Mouse (Mus musculus): ENCODE results near the gene Gtdc1. TPM values are rescaled to one million over a fixed set of nuclear protein-coding genes. Genes with fewer than 3 reads are reported as not detected.

Gtdc1 gene
- total RNA-seq, 2 experiments from 2014 or later = 33.5 to 38.5 TPM

DNA sequence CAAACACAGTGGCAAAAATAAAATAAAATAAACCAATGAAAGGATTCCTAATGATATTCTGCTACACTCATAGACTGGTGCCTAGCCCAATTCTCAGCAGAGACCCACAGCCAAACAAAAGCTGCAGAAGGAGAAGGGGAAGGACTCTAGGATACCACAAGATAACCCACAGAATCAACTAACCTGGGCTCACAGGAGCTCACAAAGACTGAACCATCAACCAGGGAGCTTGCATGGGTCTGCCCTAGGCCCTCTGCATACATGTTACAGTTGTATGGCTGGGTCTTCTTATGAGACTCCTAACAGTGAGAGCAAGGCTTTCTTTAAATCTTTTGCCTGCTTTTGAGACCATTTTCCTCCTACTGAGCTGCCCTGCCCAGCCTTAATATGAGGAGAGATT, 2.8 kb downstream of the Gtdc1 start:
- DNase-seq = no peak

DNA sequence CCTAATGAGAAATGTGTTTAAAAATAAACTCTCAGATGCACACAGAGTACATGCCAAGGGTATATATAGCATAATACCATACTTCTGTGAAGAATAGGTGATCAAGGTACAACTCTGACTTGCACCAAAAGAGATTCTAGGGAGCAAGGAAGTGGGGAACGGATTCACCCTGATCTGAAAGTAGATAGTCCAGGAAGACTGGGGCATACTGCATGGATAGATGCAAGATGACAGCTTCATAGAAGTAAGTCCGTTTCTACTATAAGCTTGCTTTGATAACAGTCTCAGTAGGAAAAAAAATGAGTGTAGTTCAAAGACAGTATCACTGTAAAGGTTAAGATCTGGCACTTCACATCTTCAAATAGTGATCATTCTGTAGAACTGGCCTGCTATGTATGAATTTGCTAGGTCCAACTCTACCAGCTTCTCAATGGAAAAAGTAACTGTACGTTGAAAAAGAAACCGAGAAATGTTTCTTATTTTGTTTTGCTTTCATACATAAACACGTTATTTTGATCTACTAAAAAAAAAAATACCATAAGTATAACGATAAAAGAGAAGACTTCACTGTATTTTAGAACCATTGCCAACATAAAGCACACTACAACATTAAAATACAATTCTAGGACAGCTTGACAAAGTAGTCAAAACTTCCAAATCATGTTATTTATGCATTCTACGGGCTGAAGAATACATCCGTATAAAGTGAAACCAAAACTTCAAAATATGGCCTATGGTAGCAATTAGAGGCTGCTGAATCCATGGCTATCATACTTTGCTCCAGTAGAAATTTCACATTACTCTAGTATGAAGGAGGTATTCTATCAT, 4.2 kb downstream of the Gtdc1 start:
- DNase-seq = no peak

DNA sequence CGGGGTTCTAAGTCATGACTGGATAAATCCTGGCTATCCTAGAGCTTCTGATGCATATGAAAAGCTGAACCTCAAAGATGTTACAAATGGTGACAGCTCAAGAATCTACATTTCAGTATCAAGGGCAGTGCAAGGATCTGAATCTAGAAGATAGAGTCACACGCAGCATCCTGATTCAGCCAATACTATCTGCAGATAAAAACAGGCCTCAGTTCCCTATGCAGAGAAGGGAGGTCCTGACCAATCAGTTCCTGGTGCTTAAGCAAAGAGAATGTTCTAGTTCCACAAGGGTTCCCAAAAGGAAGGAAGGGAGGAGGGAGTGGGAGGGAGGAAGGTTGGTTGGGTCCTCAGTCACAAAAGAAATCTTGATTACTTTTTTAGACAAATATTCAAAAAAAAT, 5.0 kb downstream of the Gtdc1 start:
- DNase-seq = no peak

DNA sequence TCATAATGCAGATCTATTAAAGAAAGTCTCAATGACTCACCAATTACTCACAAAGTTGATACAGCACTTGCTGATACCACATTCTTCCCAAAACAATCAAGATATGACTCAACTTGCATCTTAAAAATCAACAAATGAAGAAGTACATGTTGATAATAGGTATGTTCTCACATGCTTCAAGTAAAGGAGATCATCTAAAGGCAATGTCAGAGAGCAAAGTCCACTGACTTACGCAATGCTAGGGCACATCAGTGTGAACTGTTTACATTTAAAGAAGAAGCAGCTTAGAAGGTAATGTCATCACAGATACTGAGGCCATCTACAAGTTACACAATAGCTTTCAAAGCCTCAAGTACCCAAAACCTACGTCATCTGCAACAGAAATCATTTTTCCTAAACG, 7.0 kb downstream of the Gtdc1 start:
- DNase-seq = no peak

DNA sequence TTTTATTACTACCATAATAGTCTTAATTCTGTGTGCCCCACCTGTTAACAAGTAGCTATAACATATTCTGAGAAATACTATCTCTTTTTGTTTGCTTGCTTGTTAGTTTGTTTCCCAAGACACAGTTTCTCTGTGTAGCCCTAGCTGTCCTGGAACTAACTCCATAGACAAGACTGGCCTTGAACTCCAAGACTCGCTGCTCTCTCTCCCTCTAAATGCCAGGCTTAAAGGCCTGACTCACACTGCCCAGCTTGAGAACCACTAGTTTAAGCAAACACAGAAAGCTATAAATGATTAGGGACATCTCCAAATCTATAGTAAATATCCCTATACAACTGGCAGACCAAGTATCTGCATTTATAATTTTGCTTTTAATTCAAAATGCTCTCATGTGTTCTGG, 8.1 kb downstream of the Gtdc1 start:
- no peak for DNase-seq

DNA sequence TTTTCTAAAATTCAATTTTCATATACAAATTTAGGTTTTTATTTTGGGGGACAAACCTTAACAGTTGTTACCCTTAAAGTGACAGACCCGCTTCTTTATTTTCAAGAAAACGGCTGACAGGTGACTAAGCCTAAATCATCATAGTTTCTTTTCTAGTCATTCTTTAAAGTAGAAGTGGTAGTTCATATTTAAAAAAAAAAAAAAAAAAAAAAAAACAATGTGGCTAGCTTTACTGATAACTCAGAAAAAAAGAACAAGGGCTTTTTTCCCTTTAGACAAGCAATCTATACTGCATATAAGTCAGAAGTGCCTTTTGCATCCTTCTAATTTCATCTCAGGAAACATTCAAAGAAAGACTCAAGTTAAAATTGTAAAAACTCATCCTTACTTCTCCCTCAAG, 8.7 kb downstream of the Gtdc1 start:
- no peak for DNase-seq

DNA sequence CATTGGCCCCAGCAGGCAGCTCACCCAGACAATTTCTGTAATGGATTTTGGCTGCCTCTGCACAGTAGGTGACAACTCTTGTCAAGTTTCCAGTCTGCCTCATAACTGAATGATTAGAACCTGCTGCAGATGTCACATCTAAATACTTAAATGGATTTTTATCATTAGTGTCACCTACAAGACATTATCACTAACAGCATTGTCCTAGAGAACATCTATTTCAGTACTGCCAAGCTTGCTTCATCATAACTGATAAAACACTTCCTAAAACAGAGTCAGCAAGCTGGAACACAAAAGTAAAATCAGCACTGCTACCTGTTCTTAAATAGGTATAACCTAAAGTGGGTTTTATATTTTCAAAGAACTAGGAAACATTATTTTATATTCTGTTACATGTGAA, 11.2 kb downstream of the Gtdc1 start:
- DNase-seq = no peak

DNA sequence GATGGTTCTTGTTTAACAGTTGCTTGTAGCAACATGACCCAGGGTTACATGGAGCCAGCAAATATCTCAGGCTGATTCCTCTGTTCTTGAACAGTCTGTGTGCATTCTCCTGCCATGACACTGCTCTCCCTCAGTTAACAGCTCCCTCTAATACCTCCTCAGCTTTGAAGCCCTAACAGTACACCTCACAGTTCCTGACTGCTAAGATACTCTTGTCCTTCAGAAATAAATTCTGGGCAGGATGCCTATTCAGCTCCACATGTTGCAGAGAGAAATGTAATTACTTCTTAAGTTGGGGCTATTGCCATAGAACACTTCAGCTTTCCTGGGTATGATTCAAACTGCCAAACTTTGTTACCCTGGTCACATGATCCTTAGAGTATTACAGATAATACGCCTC, 29.7 kb downstream of the Gtdc1 start:
- no peak for DNase-seq

DNA sequence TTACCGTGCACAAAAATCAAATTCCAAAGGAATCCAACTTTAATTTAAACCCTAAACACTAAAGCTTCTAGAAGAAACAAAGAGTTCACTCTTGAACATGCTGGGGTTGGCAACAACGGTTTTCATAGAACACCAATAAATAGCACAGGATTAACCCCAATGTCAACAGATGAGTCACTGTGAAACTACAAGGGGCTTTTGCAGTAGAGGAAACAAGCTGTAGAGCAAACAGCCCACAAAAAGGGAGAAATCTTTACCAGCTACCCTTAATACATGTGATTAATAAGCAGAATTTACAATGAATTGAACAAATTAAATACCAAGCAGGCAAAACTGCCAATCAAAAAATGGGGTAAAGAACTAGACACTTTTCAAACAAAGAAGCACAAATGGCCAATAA, 53.7 kb downstream of the Gtdc1 start:
- DNase-seq = no peak

DNA sequence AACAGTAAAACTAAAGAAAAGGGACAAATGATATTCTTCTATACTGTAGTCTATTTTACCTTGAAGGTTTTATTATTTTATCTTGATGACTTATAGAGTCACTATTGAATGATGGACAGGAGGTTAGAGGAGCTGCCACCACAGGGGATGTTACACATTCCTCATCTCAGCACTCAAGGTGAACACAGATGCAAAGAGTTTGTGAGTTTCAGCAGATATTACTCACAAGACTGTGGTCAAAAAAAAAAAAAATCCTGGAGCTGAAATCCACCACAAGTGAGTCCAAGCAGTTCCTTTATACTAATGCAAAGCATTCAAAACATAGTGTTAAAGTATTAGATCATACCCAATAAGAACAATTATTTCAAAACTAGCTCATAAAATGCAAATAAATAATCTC, 62.7 kb downstream of the Gtdc1 start:
- DNase-seq = no peak

DNA sequence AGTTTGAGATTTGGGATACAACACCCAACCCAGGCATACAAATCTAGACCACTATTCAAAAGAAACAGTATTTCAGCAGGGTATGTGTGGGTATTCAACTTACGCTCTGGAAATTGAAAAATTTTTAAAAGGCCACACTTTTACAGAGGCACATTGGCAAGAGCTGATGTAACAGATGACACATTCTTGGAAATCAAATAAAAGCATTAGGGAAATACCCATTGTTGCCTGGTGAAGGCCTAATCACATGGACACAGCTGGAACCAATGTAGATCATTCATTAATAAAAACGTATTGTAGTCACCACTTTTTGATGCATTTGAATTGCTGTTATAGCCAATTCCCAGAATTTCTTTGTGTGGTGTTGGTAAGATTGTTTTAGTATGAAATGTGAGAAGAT, 73.0 kb downstream of the Gtdc1 start:
- DNase-seq = no peak

DNA sequence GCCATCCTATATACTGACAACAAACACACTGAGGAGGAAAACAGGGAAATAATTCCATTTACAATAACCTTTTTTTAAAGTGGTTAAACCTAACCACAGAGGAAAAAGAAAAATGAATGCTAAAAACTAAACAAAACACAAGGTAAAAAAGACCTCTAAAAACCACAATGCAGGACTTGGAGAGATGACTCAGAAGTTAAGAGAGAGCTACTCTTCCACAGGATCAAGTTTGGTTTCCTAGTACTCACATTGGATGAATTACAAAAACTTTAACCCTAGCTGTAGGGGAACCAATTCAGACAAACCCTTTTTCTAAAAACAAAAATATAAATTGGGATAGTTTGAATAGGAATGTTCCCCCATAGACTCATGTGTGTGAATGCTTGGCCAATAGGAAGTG, 77.8 kb downstream of the Gtdc1 start:
- no peak for DNase-seq

DNA sequence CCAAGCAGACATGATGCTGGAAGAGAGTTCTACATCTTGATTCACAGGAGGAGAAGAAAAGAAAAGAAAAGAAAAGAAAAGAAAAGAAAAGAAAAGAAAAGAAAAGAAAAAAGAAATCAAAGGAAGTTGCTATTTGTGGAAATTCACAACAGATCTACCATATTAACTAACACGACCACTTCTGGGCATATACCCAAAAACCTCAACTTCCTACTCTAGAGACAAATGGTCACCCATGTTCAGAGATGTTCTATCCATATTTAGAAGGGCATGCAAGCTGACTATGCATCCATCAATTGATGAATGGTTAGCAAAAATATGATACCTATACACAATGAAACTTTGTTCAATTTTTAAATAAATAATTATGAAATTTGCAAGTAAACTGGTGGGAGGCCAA, 79.3 kb downstream of the Gtdc1 start:
- no peak for DNase-seq

DNA sequence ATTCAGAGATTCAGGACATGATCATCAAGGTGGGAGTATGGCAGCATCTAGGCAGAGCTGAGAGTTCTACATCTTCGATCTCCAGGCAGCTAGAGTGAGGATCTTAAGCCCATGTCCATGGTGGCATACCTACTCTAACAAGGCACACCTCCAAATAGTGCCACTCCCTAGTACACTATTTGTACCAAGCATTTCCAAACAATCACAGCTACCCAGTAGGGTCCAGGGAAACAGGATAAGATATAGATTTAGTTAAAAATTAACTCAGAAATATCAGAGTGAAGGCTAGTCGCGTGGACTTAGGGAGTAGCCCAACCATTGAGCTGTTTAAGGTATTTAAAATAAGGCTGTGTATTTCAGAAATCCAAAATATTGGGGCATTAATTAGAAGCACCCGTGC, 82.0 kb downstream of the Gtdc1 start:
- DNase-seq = no peak

DNA sequence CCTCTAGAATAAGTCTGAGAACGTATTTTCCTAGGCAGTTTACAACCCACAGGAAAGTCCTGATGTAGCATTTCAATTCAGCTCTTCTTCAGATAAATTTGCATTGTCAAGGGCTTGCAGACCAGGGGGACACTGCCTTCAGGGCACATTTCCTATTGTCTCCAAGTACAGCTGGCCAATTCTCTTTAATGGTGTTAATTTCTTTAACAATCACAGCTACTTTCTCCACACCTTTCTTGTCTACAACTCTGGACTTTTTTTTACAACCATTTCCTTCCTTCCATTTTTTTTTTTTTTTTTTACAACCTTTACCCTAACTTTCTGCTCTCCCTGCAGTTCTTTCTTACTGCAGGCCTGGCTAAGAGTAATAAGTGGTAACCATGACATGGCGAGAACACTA, 97.7 kb downstream of the Gtdc1 start:
- DNase-seq = no peak

DNA sequence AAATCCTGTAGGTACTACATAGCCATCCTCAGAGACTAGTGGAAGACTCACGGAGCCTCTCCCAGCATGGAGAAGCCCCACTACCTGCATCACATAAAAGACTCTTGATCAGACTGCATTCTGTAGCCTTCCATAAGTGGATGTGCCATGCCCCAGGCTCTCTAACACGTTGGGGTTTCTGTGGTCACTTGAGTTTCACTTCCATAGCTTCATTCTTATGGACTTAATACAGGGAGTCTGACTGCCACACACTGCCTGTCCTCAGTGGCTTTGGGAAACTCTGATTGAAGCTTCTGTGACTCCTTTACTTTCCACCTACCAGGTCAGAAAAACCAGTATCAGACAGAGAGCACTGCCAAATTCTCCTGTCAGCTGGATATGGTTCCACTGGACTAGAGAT, 98.1 kb downstream of the Gtdc1 start:
- no peak for DNase-seq

DNA sequence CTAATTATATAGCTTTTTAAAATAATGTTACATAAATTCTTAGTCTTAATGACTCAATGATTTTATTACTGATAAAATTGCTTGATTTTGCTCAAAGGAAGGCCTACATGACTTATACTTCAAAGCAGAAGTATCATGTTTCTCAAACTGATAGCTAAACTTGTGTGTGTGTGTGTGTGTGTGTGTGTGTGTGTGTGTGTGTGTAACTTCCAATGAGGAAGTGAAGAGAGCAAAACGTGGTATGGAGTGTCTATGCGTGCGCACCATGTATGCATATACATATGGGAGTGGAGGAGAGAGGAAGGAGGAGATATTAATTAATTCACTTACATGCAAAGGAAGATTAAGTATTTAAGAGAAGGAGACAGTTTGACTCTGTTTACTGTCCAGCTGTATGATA, 100.8 kb downstream of the Gtdc1 start:
- no peak for DNase-seq

DNA sequence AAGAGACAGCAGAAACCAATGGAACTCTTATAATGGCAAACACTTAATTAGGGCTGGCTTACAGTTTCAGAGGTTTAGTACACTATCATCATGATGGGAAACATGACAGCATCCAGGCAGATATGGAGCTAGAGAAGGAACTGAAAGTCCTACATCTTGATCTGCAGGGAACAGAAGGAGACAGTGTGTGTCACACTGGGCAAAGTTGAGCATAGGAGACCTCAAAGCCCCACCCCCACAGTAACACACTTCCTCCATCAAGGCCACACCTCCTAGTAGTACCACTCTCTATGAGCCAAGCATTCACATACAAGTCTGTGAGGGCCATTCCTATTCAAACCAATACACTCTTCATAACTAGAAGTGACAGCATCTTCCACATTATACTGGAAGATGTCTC, 109.7 kb downstream of the Gtdc1 start:
- no peak for DNase-seq

DNA sequence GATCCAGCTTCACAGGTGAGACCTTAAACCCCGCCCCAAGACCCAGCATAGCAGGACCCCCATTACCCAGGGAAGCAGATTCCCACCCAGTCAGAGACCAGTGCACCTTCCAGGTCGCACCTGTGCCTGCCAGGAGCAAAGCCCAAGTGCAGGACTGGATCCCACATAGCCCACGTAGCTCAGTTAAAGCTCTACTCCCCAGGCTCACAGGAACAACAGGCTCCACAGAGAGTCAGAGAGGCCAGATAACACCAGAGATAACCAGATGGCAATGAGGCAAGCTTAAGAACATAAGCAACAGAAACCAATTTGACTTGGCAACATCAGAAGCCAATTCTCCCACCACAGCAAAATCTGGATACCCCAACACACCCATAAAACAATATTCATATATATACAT, 113.7 kb downstream of the Gtdc1 start:
- DNase-seq = no peak

DNA sequence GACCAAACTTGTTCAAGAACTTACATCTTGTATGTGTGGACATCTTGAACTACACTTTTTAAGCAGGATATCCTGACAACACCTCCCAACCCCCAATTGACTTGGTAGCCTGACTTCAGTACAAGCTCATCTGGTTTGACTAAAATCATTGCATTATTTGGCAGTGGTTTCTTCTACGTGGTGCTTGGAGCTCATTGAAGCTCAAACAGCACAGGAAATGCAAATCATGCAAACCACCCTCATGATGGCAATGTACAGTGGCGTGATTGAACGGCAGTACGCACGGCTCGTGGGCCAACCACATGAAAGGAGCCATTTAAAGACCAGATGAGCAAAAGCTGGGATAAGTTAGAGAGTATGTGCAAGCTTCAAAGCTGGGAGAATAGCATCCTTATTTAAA, 123.0 kb downstream of the Gtdc1 start:
- DNase-seq = no peak

DNA sequence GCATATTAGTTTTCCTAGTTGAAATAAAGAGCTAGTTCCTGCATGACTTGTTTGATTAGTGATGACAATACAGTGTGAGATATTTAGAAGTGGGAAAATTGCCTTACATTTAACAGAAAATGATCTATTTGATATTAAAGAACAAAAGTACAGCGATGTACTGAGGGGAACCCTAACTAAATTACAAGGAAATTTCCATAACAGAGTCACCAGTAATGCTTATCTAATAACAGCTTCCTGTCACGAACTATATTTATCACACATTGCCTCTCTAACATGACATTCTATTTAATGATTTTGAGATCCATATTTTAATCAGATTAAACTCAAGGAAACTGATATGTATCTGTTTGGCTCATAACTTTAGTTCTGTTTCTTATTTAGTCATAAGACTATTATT, 126.1 kb downstream of the Gtdc1 start:
- no peak for DNase-seq

DNA sequence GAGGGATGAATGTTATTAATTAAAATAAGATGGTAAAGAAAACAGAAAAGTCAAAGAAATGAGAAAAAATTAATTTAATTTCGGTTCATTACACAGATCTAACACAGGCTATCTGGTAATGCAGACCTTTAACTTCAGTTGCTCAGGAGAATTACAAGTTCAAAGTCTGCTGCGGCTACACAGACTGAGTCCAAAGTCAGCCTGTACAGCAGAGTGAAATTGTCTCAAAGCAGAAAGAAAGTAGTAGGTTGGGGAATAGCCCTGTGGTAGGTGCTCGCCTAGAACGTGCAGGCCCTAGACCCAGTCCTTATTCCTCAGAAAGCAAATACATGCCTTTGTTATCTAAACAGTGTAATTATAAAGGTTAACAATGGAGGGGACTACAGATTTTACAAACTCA, 135.6 kb downstream of the Gtdc1 start:
- DNase-seq = no peak

DNA sequence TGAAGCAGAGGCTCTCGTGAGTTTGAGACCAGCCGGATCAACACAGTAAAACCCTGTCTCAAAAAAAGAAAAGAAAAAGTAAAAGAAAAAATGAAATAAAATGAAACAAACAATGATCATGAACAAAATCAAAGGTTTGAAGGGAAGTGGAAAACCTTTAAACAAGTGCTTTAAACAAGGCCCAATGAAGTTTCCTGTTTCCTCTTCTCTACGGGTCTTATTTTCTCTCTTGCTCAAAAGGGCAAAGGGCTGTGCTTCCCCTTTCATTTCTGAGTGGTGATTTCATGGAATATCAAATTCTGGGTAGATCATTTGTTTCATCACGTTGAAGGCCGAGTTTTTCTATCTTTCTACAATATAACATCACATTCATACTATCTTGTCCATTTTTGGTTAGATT, 136.3 kb downstream of the Gtdc1 start:
- no peak for DNase-seq

DNA sequence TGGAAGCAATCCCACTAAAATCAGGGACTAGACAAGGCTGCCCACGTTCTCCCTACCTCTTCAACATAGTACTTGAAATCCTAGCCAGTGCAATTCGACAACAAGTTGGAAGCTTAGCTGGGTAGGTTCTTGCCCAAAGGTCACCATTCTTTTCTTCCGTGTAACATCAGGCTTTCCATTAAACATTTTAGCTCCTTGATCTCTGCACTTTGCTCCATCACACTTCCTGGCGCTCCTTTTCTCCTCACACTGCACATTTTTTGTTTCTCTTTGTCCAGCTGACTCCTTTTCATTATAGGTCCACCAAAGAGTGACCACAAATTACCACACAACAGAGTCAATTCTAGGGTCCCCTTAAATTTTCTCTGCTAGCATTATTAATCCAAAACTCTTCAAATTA, 144.7 kb downstream of the Gtdc1 start:
- DNase-seq = no peak

DNA sequence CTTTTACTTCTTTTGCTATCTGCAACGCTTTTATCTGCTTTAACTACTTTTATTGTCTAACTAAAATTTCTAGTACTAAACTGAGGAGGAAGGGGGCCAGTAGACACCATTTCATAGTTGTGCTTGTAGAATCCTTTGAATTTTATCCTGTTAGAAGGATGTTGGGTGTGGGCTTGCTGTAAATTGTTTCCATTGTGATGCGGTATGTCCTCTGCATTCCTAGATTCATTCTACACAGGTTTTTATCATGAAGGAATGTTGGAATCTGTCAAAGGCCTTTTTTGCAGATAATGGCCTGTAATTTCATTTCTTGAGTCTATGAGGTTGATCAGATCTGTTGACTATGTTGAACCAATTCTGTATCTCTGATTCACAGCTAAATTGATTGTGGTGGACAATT, 146.5 kb downstream of the Gtdc1 start:
- no peak for DNase-seq
